Mouse (Mus musculus) hindbrain, embryonic 11.5 days (tissue): ENCODE results near the gene Ube2k. TPM values are rescaled to one million over a fixed set of nuclear protein-coding genes. Genes with fewer than 3 reads are reported as not detected.

ENCODE experiments used
- ATAC-seq: fragments of 200-750 bp; cut with Nextera tagmentation; 2 replicates; pipeline ENCODE4 v1.8.0; 2017; ENCODE audit warnings: mild to moderate bottlenecking, moderate TSS enrichment, moderate library complexity; ENCODE audit not compliant: low FRiP score
- DNase-seq: peaks from one replicate; pipeline ENCODE4 v3.0.0-alpha.2; 2015; ENCODE audit warnings: low spot score
- H3K27ac ChIP-seq: fragments of 300-500 bp; sonication (generic); 2 replicates; pipeline ENCODE4 v1.5.1; 2014; ENCODE audit warnings: mild to moderate bottlenecking, low read depth, low read length
- H3K27me3 ChIP-seq: fragments of 300-500 bp; sonication (generic); 2 replicates; pipeline ENCODE4 v1.6.1; 2014; ENCODE audit warnings: mild to moderate bottlenecking, low read length, moderate library complexity, mixed read lengths; ENCODE audit not compliant: control insufficient read depth, insufficient read depth
- H3K36me3 ChIP-seq: fragments of 300-500 bp; sonication (generic); 2 replicates; pipeline ENCODE4 v1.6.1; 2014; ENCODE audit warnings: mild to moderate bottlenecking, low read length, moderate library complexity, mixed read lengths; ENCODE audit not compliant: control insufficient read depth, insufficient read depth
- H3K4me1 ChIP-seq: fragments of 300-500 bp; sonication (generic); replicated peaks from 2 replicates; pipeline ENCODE4 v1.6.1; 2014; ENCODE audit warnings: low read length, mixed read lengths; ENCODE audit not compliant: control insufficient read depth, insufficient read depth
- H3K4me2 ChIP-seq: fragments of 300-500 bp; sonication (generic); replicated peaks from 2 replicates; pipeline ENCODE4 v1.6.1; 2014; ENCODE audit warnings: mild to moderate bottlenecking, low read depth, low read length
- H3K4me3 ChIP-seq: fragments of 300-500 bp; sonication (generic); 2 replicates; pipeline ENCODE4 v1.5.1; 2014; ENCODE audit warnings: low read depth, low read length
- H3K9ac ChIP-seq: fragments of 300-500 bp; sonication (generic); 2 replicates; pipeline ENCODE4 v1.6.1; 2014; ENCODE audit warnings: low read depth, low read length
- H3K9me3 ChIP-seq: fragments of 300-500 bp; sonication (generic); 2 replicates; pipeline ENCODE4 v1.6.1; 2016; ENCODE audit warnings: low read length; ENCODE audit not compliant: control insufficient read depth
- WGBS: fragments of 180-500 bp; shearing (Covaris S2); extraction: QIAGEN DNeasy Blood & Tissue Kit; methylation state at CpG from one replicate; pipeline ENCODE4 v1.1.7; 2014; 5-methylcytosine and 5-hydroxymethylcytosine counted together
- polyA plus RNA-seq: library from polyadenylated mRNA; unstranded; fragments of >200 nt; fragmentation: Nextera tagmentation; extraction: Ambion mirVana; gene quantifications from 2 replicates; pipeline ENCODE4 v1.2.1, GENCODE M21; 2014

The Ube2k gene
- polyA plus RNA-seq, 1 experiment from 2014 or later = 172 TPM

DNA sequence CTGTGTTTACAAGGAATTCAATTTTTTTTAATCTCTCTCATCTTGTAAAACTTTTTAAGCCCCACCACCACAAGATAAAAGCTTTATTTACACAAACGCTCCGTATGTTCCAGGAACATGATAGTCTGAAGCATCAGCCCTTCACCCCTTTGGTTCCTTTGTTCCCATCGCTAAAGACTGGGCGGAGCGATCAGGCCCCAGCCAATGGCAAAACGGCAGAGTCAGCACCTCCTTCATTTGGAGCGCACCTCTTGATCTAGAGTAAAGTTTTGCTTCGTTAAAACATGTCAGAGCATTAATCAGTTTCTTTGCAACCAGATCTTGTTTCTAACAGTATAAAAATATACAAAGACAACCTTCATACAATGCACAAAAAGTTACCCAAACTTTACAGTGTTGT lies 31.2 kb upstream of the Ube2k start:
- Histone ChIP-seq H3K4me3 (no peak overlapping the region), H3K36me3 (no peaks in the 10 kb centered on the region), H3K4me2 (no peak overlapping the region), H3K9ac (no peak overlapping the region), H3K9me3 (no peaks in the 10 kb centered on the region), H3K27ac (no peak overlapping the region), H3K27me3 (no peaks in the 10 kb centered on the region), H3K4me1 (no peaks in the 10 kb centered on the region)
- ATAC-seq (no peak), DNase-seq (peak; percentile 56)
- 8% methylated on average over 8 of the region's 8 CpGs for WGBS

GRCm38 (mm10) chr5:65508395-65508794 lies 28.6 kb upstream of the Ube2k start:
- H3K9me3 ChIP-seq = no peaks in the 10 kb centered on the region
- no peak overlapping the region for H3K27ac ChIP-seq
- no peak overlapping the region for H3K9ac ChIP-seq
- ATAC-seq (no peak), DNase-seq (no peak)
- no peak overlapping the region for H3K4me3 ChIP-seq
- no peaks in the 10 kb centered on the region for H3K36me3 ChIP-seq
- no peak overlapping the region for H3K4me2 ChIP-seq
- WGBS = 85% methylated on average over 8 of the region's 8 CpGs
- H3K27me3 ChIP-seq = no peaks in the 10 kb centered on the region
- no peaks in the 10 kb centered on the region for H3K4me1 ChIP-seq

GRCm38 (mm10) chr5:65513506-65513905 lies 23.5 kb upstream of the Ube2k start:
- no peaks in the 10 kb centered on the region for H3K36me3 ChIP-seq
- no peak overlapping the region for H3K4me3 ChIP-seq
- DNase-seq (no peak), ATAC-seq (no peak)
- H3K9me3 ChIP-seq = no peaks in the 10 kb centered on the region
- H3K27me3 ChIP-seq = no peaks in the 10 kb centered on the region
- H3K27ac ChIP-seq = no peak overlapping the region
- H3K4me2 ChIP-seq = no peak overlapping the region
- no peak overlapping the region for H3K9ac ChIP-seq
- H3K4me1 ChIP-seq = no peaks in the 10 kb centered on the region
- 83% methylated on average over 3 of the region's 3 CpGs for WGBS

DNA sequence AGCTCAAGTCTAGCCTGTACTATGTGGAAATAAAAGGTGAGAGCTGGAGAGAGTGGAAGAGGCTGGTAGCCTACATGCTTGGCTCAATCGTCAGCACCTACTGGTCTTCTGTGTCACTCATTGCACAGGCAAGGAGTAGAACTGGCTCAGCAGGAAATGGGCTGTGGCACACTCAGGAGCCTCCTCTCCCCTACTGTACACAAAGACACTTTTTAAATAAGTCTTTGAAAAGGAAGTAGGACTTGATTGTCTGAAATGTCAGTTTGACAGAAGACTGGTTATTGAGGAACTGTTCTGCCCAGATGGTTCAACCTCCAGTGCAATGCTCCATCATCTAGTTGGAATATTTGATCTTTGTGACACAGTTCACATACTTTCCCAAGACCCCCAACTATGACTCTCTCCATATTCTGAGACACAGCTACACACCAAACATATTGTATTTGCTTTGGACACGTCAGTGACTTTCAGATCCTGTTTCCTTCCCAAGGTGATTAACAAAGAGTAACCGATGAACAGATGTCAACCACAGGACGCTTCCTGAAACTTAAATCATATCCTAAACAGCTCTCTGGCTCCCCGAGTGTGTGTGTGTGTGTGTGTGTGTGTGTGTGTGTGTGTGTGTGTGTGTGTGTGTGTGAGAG lies 22.3 kb upstream of the Ube2k start:
- Histone ChIP-seq H3K9me3 (no peaks in the 10 kb centered on the region), H3K9ac (no peak overlapping the region), H3K27ac (no peak overlapping the region), H3K4me2 (no peak overlapping the region), H3K4me3 (no peak overlapping the region), H3K4me1 (no peaks in the 10 kb centered on the region), H3K36me3 (no peaks in the 10 kb centered on the region), H3K27me3 (no peaks in the 10 kb centered on the region)
- ATAC-seq (no peak), DNase-seq (no peak)
- 72% methylated on average over 5 of the region's 5 CpGs for WGBS

- Histone ChIP-seq H3K36me3 (no peaks in the 10 kb centered on the region), H3K9me3 (no peaks in the 10 kb centered on the region), H3K4me1 (no peaks in the 10 kb centered on the region), H3K27ac (no peak overlapping the region), H3K27me3 (no peaks in the 10 kb centered on the region), H3K4me2 (no peak overlapping the region), H3K9ac (no peak overlapping the region), H3K4me3 (no peak overlapping the region)
- no peak for DNase-seq
- WGBS = 94% methylated on average over 1 of the region's 1 CpGs
- ATAC-seq = no peak
Measured at GRCm38 (mm10) chr5:65521803-65522202, 15.2 kb upstream of the Ube2k start.

DNA sequence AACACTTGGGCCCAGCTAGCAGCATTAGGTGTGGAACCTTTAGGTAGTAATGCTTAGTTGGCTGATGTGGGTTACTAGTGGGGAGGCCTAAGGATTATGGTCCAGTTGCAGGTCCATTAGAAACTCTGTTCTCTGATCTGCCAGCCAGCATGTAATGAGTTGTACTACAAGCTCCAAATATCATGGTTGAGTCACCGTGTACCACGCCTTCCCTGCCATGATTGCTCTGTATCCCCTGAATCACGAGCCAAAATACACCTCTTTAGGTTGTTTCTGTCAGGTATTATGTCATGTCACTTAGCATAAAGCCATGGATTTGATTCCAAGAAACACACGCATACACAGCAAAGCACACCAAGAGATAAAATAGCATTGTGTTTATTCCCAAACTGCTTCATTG lies 12.2 kb upstream of the Ube2k start:
- Histone ChIP-seq H3K9me3 (no peaks in the 10 kb centered on the region), H3K4me1 (no peaks in the 10 kb centered on the region), H3K4me2 (no peak overlapping the region), H3K9ac (no peak overlapping the region), H3K36me3 (no peaks in the 10 kb centered on the region), H3K27me3 (no peaks in the 10 kb centered on the region), H3K27ac (no peak overlapping the region), H3K4me3 (no peak overlapping the region)
- ATAC-seq (no peak), DNase-seq (no peak)
- 80% methylated on average over 4 of the region's 4 CpGs for WGBS

DNA sequence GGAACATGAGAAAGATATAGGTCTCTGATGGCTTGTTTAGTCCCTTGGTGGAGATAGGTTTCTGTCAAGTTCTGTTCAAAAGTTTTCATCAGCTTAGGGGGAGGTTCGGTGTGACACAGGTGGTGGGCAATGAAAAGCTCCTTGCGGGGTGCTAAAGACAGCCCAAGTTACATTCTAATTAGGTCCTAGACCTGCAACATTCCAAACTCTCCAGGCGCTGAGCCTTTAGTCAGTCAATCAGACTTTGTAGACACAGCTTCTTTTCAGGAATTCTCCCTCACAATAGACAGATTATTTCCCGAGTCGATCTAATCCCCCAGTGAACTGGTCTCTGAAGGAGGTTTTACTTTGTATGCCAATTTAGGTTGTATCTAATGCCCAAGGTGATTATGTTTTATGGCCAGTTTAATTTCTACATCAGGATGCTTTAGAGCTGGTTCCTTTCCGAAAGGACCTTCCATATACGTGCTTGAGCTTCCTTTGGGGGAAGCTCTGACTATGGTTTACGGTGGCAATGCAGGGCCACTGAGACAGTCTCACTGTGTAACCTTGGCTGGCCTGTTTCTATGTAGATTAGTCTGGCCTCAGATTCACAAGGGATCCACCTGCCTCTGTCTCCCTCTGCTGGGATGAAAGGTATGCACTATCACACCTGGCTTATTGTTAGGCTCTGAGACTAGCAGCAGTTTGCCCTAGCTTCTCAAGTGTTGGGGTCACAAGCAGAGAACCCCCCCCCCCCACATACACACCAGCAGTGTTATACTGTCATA lies 11.2 kb upstream of the Ube2k start:
- Histone ChIP-seq H3K27me3 (no peaks in the 10 kb centered on the region), H3K36me3 (no peaks in the 10 kb centered on the region), H3K27ac (no peak overlapping the region), H3K9ac (no peak overlapping the region), H3K9me3 (no peaks in the 10 kb centered on the region), H3K4me3 (no peak overlapping the region), H3K4me2 (no peak overlapping the region), H3K4me1 (no peaks in the 10 kb centered on the region)
- WGBS = 11% methylated on average over 8 of the region's 8 CpGs
- ATAC-seq = no peak
- DNase-seq = no peak

GRCm38 (mm10) chr5:65531283-65531682 lies 5.8 kb upstream of the Ube2k start:
- no peak overlapping the region for H3K4me2 ChIP-seq
- 73% methylated on average over 3 of the region's 3 CpGs for WGBS
- ATAC-seq (no peak), DNase-seq (no peak)
- H3K27me3 ChIP-seq = no peaks in the 10 kb centered on the region
- H3K27ac ChIP-seq = no peak overlapping the region
- H3K9ac ChIP-seq = no peak overlapping the region
- no peak overlapping the region for H3K4me3 ChIP-seq
- H3K36me3 ChIP-seq = no peaks in the 10 kb centered on the region
- H3K4me1 ChIP-seq = no peaks in the 10 kb centered on the region
- H3K9me3 ChIP-seq = no peaks in the 10 kb centered on the region

GRCm38 (mm10) chr5:65534496-65534895 lies 2.5 kb upstream of the Ube2k start:
- no peak overlapping the region for H3K4me3 ChIP-seq
- ATAC-seq (no peak), DNase-seq (no peak)
- no peak overlapping the region for H3K4me2 ChIP-seq
- 68% methylated on average over 4 of the region's 4 CpGs for WGBS
- no peaks in the 10 kb centered on the region for H3K9me3 ChIP-seq
- H3K27me3 ChIP-seq = no peaks in the 10 kb centered on the region
- H3K4me1 ChIP-seq = no peaks in the 10 kb centered on the region; the same call in 1 of the 2 replicates
- H3K36me3 ChIP-seq = no peaks in the 10 kb centered on the region
- no peak overlapping the region for H3K9ac ChIP-seq
- H3K27ac ChIP-seq = no peak overlapping the region
